Mouse (Mus musculus): ENCODE results near the gene Txlna.

Txlna gene

DNA sequence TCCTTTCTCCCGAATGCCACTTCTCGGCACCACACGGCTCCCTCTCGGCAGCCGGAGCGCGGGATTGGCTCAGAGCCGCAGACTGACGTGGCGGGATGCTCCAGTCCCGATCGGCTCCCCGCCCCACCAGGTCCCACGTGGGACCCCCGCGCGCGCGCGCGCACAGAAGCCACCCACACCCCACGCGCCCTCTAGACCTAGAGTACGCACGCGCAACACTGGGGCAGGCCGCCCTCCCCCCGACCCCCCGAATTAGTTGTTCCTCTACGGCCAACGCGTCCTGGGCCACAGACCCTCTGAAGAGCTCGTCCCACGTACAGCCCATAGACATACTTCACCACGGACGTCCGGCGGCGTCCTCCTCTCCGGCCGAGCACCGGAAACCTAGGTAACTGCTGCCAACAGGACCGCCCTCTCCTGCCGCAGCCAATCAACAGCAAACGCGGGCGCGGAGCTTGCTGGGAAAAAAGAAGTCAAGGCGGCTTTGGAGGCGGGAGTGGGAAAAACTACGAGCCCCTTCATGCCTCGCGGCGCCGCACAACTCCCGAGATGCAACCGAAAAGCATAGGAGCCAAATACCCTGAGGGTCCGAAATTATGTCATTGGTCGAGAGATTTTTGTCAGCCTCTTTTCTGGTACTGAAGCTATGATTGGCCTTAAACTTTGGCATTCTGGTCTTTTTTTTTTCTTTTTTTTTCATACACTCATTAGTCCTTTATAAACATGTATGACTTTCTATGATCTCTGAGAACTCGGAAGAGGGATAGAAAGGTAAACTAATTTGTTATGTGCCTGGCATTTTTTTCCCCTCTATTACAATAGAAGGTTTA, at the start of gene Txlna:
TSS of gene Txlna (minus strand) at position 428 of the 830 bp plus-strand sequence.
- DNase-seq (ENCODE audit: low spot score in 2 of 2) = peak; percentile 96 to 97

DNA sequence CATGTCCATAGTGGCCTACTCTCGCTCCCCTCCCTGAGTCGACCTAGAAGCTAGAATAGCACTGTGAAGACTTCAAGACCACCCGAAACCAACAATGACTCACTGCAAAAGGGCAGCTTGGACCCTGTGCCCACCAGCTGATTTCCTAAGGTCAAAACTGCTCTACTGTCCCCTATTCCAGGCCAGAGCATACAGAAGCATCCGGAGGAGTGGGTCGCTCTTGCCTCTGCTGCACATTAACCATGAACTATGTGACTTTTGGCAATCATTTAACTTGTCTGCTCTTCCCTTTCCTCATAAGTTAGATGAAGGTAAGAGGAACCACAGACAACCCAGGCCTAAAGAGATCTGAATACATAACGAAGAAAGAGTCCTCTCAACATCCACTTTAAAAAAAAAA, 43.7 kb upstream of the Txlna start:
- DNase-seq (ENCODE audit: low spot score in 2 of 2) = no peak

DNA sequence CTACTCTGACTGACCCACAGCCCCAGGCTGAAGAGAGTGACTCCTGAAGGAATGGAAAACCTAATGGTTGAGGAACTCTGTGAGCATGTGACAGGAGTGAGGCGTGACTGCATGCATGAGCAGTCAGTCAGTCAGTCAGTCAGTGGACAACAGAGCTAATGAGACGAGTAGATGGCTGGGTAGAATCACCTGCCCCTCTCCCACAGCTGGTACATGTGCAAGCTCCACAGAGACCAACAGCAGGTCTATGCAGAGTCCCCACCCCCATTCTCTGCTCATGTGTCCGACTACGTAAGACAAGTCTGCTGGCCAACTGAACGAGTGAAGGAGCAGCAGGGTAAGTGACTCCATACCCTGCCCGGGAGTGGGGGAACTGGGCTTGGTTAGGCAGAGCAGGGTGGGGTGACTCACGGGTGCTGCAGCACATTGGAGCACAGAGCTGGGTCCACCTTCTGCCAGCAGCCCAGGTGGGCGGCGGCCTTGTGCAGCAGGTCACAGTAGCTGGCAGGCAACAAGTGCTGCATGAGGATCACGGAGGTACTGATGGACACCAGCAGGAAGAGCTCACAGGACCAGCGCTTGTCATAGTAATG, 43.1 kb upstream of the Txlna start:
- no peak for DNase-seq (ENCODE audit: low spot score in 2 of 2)

DNA sequence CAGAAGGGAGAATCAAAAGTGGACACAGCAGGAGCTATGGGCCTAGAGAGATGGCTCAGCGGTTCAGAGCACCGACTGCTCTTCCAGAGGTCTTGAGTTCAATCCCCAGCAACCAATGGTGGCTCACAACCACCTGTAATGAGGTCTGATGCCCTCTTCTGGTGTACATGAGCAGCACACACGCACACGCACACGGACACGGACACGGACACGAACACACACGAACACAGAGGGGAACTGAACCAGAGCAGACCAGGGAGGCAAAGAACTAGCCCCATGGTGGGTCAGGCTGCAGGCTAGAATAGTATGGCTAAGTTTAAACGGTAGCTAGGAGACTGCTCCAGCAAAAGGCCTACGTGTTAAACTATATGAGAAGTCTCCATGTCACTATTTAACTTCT, 41.0 kb upstream of the Txlna start:
- no peak for DNase-seq (ENCODE audit: low spot score in 2 of 2)

DNA sequence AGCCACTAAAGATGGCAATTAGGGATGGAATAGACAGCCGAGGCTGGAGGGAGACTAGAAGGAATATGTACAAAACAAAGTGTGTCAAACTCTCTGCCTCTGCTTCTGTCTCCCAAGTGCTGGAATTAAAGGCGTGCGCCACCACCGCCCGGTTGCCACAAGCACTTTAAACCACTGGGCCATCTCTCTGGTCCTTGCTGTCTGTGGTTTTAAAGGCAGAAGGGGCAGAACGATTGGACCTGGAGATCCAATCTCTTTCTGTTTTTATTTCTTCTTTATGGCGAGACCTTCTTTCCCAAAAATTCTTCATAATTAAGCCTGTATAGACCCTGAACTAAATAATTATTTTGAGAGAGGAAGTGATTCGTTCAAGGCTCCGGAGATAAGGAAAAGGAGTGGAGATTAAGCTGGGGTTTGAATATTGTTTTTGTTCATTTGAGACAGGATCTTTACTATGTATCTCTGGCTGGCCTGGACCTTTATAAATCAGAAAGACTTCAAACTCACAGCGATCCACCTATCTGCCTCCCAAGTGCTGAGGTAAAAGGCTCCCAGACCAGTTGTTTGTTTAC, 32.1 kb upstream of the Txlna start:
- no peak for DNase-seq (ENCODE audit: low spot score in 2 of 2)

DNA sequence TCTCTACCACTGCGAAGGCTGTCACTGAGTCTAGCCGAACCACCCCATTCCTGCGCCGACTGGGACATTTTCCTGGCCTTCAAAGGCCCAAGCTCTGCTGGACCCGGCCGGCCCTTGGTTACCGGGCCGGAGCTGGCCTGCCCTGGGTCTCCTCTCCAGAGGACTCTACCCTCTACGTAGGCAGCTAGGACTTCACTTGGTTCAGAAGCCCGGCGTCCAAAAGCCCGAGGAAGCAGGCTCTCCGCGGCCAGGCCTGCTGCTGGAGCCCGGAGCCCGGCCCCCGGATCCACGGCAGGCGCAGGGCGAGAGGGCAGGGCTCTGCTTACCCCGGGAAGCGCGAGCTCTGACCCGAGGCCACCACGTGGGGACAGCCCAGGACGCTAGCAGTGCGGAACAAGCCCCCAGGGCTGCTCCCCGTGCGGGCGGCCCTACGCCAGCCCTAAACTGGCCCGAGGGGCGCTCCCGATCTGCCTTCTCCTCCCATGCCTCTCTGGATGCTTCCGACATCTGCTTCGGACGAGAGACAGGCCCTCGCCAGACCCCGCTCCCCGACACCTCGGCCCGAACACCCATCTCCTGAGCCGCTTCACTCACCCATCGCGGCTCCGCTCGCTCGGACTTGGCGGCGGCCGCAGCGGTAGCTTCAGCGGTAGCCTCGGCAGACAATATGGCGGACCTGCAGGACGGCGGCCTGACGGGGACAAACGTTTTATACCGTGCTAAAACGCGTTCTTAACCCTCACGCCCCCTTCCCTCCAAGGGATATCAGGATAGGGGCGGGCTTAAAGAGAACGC, 31.4 kb upstream of the Txlna start, which contains the start of gene Kpna6:
TSS of gene Kpna6 (minus strand) at position 685 of the 795 bp plus-strand sequence.
- DNase-seq (ENCODE audit: low spot score in 2 of 2) = peak; percentile 76 to 78

DNA sequence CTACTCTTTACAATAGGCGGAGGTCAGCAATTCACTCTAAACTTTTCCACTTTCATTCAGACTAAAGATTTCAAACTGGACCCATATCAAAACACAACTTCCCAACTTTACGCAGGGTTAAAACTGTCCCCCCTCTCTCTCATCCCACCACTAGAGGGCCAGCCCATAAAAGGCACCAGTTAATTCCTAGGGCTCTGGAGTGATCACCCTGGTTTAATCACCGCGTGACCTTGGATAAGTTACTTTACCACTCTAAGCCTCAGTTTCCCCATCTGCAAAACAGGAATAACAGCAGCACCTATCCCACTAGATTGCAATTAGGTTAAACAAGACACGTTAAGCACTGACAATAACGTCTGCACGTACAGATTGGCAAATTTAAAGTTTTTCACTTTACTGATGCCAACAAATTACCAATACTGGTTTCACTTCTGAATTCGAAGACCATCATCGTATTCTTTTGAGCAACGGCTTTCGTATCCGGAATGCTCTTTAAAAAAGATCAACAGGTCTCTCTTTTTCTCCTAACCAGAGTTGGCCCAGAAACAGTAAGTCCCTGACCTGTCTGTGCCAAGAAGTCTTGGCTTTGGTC, 30.7 kb upstream of the Txlna start:
- DNase-seq (ENCODE audit: low spot score in 2 of 2) = peak; percentile 14 to 53

DNA sequence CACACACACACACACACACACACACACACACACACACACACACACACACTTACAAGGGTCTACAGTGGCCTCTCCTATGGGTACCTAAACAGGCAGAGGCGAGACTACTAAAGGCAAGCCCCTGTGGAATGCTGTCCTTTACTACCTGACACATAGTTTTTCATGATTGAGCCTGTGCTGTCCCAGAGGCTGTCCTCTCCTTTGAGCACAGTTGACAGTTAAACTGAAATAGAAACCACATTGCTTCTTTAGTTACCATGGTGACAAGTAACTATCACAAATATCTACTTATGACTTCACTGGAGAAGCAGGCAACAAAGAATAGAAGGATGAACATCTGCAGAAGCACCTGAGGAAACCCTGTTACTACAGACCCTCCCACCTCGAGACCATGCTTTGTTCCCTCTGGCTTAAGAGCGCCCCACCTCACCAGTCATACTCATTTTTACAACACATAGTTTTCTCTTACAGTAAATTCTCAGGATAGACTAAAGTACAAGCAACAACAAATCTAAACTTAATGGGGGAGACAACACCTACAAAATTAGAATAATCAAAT, 21.5 kb upstream of the Txlna start:
- no peak for DNase-seq (ENCODE audit: low spot score in 2 of 2)

DNA sequence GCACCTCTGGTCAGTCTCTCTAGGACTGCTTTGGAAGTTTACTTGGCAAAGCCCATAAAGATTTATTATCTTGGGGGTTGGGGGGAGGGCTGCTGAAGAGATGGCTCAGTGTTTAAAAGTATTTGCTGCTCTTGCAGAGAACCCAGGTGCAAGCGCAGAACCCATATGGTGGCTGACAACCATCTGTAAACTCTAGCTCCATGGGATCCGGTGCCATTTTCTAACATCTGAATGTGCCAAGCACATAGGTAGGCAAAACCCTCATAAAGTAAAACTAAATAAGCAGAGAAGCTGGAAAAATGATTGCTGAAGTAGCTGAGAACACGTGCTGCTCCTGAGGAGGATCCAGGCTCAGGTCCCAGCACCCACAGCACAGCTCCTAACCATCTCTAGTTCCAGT, 20.7 kb upstream of the Txlna start:
- DNase-seq (ENCODE audit: low spot score in 2 of 2) = no peak

DNA sequence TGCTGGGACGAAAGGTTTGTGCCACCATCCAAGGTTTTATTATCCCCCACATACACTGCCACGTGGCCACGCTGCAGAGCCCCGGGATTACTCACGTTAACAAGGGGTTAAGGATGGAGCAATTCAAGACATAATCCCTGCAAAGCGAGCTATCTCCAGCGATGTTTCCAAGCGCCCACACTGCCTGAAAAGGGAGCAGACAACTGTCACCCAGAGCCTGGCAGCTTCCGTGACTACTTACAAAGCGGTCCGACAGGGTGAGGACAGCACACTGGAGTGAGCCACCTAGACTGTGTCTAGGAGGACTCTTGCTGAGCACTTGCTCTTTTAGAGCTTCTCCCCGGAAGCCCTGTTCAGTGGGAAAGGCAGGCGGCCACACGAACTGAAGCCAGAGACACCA, 13.9 kb upstream of the Txlna start:
- DNase-seq (ENCODE audit: low spot score in 2 of 2) = no peak

DNA sequence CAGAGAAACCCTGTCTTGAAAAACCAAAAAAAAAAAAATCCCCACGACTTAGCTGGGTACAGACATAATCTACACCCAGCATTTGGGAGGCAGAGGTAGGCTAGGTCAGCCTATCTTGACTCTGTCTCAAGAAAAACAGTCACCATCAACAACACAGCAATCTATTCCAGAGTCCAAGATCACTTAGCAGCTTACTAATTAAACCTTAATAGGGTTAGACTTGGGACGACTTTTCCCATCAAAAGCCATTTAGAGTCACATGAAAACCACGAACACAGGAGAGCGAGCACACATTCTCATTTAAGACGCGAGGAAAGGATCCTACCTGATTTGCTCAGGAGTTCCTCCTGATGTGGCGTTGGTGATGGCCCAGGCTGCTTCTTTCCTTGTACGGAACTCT, 9.5 kb upstream of the Txlna start:
- DNase-seq (ENCODE audit: low spot score in 2 of 2) = no peak

DNA sequence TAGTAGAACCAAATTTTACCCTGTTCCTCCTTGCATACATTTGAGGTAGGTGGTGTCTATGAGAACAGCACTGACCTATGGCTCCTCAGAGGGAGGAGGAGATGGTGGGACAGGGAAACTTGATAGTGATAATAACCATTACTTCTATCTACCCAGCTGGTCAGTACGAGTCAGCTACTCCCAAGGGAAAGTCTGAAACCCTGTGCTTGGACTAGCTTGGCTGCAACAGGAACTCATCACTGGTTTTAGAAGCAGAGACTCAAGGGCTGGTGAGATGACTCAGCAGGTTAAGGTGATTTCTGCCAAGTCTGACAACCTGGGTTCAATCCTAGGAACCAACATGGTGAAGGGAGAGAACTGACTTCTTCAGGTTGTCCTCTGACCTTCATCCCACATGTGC, 7.8 kb upstream of the Txlna start:
- DNase-seq (ENCODE audit: low spot score in 2 of 2) = no peak

DNA sequence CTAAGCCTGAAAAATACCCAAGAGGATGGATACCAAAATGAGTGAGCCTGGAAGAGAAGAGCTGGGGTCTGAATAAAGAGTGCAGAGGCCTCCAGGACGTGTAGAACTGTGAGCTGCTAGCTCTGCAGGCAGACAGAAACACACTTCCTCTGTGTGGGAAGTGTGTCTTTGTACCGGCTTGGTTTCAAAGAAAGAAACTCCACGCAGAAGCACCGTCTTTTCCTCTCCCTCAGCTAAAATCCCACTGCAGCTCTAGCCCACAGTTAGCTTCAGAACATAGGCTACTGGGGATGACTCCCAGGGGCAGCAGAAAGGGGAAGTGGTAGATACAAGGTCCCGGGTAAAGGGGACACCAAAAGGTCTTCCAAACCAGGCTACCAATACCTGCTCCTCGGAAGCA, 4.3 kb upstream of the Txlna start:
- DNase-seq (ENCODE audit: low spot score in 2 of 2) = no peak

DNA sequence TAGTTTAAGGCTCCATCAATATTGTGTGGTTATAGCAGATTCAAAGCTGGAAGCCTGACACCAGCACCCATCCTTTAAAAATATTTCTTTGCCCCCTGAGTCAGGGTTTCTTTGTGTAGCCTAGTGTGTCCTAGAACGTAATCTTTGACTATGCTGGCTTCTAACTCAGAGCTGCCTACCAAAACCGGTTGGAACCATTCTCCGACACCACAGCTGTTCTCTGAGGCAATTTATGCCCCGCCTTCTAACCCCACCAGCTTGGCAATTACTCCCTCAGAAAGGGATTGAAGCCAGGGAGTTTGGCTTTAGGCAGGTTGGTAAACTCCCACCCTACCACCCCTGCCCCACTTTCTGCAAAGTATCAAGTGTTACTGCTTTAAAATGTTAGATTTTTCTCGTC, 891 bp upstream of the Txlna start:
- DNase-seq (ENCODE audit: low spot score in 2 of 2) = no peak

DNA sequence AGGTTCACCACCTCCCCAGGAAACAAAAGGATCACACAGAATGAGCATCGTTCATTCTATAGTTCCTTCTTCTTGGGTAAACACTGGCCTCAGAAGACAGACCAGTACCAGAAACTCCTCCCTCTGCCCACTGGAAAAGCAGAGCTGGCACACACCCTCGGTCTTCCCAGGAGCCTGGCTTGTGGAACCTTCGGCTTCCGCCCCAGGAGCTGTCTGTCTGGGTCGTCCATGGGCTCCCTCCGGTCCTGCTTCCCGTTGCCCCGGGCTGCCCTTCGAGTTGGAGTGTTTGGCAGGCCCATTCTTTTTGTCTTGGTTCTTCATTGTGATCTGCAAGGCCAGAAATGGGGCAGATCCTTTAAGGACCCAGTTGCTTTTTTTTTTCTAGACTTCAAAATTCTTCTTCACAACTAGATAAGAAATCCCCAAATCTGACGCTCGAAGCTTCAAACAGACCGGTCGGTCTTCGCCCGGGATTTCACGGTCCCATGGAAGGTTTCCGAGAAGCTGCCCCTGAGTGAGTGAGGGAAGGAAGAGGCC, 696 bp downstream of the Txlna start:
- no peak for DNase-seq (ENCODE audit: low spot score in 2 of 2)

DNA sequence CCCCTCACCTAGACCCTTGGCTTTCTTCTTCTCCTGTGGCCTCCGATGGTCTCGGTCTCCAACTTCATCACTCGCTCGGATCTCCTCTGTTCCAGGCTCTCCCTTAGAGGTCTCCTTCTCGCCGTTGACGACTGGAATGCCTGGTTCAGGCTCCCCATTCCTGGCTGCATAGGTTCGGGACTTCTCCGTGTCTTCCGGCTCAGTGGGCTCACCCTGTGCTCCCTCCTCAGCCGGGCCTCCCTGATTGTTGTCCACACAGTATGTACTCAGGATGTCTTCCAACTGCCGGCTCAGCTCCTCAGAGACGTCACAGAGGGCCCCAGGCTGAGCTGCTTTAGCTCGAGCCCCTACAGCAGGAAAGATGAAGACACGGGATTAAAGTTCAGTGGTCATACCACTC, 1.6 kb downstream of the Txlna start:
- DNase-seq (ENCODE audit: low spot score in 2 of 2) = no peak

DNA sequence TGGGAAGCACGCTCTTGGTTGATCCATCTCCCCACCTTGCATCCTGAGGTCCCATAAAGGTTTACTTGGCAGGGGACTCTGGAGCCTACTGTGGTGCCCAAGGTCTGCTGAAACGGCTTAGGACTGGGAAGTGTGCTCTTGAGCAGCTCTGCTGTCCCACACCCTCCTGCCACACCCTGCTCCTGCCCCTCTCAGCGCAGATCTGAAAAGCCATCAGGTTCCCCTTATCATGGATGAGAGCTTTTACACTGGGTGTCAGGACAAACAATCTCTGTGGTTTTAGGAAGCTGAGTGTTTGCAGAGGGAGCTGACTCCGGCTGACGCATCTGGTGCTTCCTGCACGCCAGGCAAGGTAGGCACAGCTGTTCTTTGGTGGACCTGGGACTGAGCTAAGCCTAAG, 7.0 kb downstream of the Txlna start:
- DNase-seq (ENCODE audit: low spot score in 2 of 2) = no peak

DNA sequence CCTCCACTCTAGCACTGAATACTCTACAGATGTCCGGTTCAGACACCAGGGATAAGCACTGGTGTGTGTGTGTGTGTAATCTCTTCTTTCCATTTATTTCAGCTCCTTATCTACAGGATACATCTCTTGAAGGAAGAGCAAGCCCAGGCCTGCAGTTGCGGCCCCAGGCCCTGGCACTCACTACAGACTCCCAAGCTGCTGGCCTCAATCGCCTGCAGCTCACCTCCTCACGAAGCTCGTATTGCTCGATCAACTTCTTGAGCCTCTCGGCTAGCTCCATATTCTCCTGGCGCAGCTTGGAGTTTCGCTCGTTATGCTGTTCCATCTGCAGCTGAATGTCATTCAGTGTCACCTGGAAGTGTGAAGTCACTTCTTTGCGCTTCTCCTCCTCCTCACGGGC, 9.0 kb downstream of the Txlna start:
- no peak for DNase-seq (ENCODE audit: low spot score in 2 of 2)

DNA sequence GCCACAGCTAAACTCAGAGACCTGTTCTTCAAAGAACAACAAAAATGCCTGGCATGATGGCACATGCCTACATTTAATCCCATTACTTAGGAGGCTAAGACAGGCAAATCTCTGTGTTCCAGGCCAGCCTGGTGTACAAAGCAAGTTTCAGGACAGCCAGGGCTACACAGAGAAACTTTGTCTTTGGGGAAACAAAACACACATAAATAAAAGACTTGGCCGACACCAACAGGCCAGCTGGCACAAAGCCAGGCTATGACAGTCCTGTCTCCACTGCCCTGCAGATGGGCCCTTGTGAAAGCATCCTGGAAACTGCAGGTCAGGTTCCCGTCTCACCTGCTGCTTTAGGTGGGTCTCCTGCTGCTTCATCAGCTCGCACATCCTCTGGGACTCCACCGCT, 9.9 kb downstream of the Txlna start:
- no peak for DNase-seq (ENCODE audit: low spot score in 2 of 2)

DNA sequence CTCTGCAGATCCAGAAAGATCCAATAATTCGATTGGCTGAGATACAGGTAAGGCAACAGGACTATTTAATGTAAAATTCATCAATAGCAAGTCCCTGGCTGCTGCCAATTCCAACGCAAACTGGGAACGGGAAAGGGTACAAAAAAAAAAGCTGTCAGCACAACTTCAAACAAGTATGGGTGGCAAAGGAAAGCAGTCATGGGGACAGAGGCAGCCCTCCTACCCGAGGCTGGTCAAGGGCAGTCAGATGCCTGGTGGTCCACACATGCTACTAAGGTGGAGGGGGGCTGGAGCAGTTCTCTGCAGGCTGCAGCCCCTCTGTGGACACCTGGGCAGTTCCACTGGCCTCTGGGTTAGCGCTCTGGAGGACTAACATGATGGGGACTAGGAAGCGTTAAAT, 14.8 kb downstream of the Txlna start:
- DNase-seq (ENCODE audit: low spot score in 2 of 2) = no peak

DNA sequence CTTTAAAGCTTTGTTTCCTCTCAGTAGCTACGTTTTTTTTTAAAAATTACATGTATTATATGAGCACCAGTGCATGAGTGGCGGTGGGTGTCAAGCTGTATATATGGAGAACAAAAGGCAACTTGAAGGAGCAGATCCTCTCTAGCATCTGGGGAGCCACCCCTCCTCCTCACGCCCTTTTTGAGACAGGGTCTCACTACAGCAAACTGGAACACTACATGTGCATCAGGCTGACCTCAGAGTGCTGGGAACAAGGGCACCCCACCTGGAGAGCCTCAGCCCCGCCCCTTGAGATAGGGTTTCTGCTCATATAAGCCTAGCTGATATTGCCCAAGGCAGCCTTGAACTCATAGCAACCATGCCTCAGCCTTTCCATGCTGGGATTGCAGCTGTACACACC, 15.4 kb downstream of the Txlna start:
- no peak for DNase-seq (ENCODE audit: low spot score in 2 of 2)
